In the genomic region with DNA sequence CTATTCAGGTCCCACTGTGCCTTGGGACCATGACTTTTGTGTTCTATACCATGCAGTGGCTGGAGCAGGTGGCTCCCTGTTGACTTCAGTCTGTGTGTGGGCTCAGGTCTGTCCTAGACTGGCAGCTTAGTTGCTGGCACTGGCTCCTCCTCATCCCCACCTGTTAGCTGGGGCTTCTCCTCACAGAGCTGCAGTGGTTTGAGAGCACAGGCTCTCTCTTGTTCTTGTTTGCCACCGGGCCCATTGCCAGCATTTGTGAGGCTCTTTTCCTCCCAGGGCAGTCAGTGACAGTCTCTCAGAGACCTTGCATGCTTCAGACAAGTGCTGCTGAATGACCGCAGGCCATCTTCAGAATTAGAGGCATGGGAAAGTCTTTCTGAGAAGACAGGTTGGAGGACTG, we compare ENCODE assay signal across 17 mouse cellular contexts. TPM values are rescaled to one million over a fixed set of nuclear protein-coding genes. Genes with fewer than 3 reads are reported as not detected.
DNase-seq lines count a peak whose midpoint lies in the region; TF ChIP-seq lines count a peak whose summit lies in the region.
"Had no signal": no experiment of that assay in that cellular context is flagged by ENCODE, and none has a peak within 500 bp of the region (broad histone marks: within the 10 kb centered on the region; RNA-seq: fewer than 3 reads in every experiment).

No protein-coding gene starts in this region.

- no peak for TF ChIP-seq CTCF in layer of hippocampus, adult 2 months (conservative IDR thresholded peaks at IDR 0.05)

- H3K4me3 ChIP-seq in layer of hippocampus, adult 2 months = no peak overlapping the region
- H3K4me3 ChIP-seq: embryonic facial prominence, embryonic 10.5 days; forebrain, embryonic 15.5 days; heart, adult 2 months; heart, embryonic 12.5 days; hindbrain, embryonic 10.5 days; hindbrain, embryonic 15.5 days had no signal

- peak in 1 of 2 experiments; percentile 32 for DNase-seq in layer of hippocampus, adult 2 months (ENCODE audit: low spot score in 2 of 2)
- no peak for DNase-seq in layer of hippocampus, postnatal 25 days (ENCODE audit: extremely low spot score in 1 of 2, low spot score in 1 of 2)
- DNase-seq in left cerebral cortex, postnatal 10 days (ENCODE audit: extremely low spot score in 1 of 2, low spot score in 2 of 2) = peak; percentile 28 to 65
- DNase-seq in left cerebral cortex, adult 9 months (ENCODE audit: low spot score in 2 of 2) = no peak
- peak; percentile 70 for DNase-seq in brain, adult 2 months (ENCODE audit: low read depth, low spot score)
- DNase-seq in telencephalon, adult 2 months (ENCODE audit: low read depth, low spot score) = peak; percentile 40
- DNase-seq: adrenal gland, adult 2 months; adrenal gland, postnatal 25 days; cerebellum, adult 2 months; gastrocnemius, postnatal 10 days; heart, adult 2 months had no signal

- intact Hi-C loops in left cerebral cortex, postnatal 10 days (cut with DNase I) = no loop called here

- H3K27ac ChIP-seq in layer of hippocampus, adult 2 months = peak overlapping the region; percentile 68
- H3K27ac ChIP-seq: embryonic facial prominence, embryonic 10.5 days; forebrain, embryonic 15.5 days; heart, adult 2 months; hindbrain, embryonic 10.5 days; hindbrain, embryonic 15.5 days had no signal

RNA-seq across cellular contexts. Expression of gene Hdhd3, which starts 10.6 kb away (rescaled TPM):
- total RNA-seq in layer of hippocampus, adult 2 months (2021) = 10 to 100 TPM in 1 of 2 experiments, 1 to 10 TPM in 1; 7.9 to 11.1 TPM
- 10 to 100 TPM in 1 of 2 experiments, 1 to 10 TPM in 1; 9.4 to 10.7 TPM for total RNA-seq in layer of hippocampus, postnatal 25 days (2021)
- 1 to 10 TPM; 8.3 to 8.4 TPM for total RNA-seq in left cerebral cortex, postnatal 10 days (2021)

RNA-seq across cellular contexts. Expression of gene Bspry, which starts 12.8 kb away (rescaled TPM):
- total RNA-seq in layer of hippocampus, adult 2 months (2021) = under 1 TPM; 0.64 to 0.69 TPM
- total RNA-seq in layer of hippocampus, postnatal 25 days (2021) = under 1 TPM; 0.20 to 0.38 TPM
- under 1 TPM; 0.32 to 0.45 TPM for total RNA-seq in left cerebral cortex, postnatal 10 days (2021)
- total RNA-seq: heart, postnatal 25 days had no signal

RNA-seq across cellular contexts. Expression of gene Wdr31, which starts 22.0 kb away (rescaled TPM):
- 1 to 10 TPM; 7.3 to 8.3 TPM for total RNA-seq in layer of hippocampus, adult 2 months (2021)
- 1 to 10 TPM; 6.7 to 8.5 TPM for total RNA-seq in layer of hippocampus, postnatal 25 days (2021)
- total RNA-seq in left cerebral cortex, postnatal 10 days (2021) = 10 to 100 TPM; 10.4 to 12.9 TPM

RNA-seq across cellular contexts. Expression of gene Alad, which starts 27.0 kb away (rescaled TPM):
- total RNA-seq in layer of hippocampus, adult 2 months (2021) = 10 to 100 TPM; 24.6 to 31.5 TPM
- 10 to 100 TPM; 25.8 to 28.9 TPM for total RNA-seq in layer of hippocampus, postnatal 25 days (2021)
- total RNA-seq in left cerebral cortex, postnatal 10 days (2021) = 10 to 100 TPM; 27.3 to 30.1 TPM

RNA-seq across cellular contexts. Expression of gene Pole3, which starts 32.2 kb away (rescaled TPM):
- 10 to 100 TPM; 28.0 to 28.5 TPM for total RNA-seq in layer of hippocampus, adult 2 months (2021)
- 10 to 100 TPM; 21.0 to 21.9 TPM for total RNA-seq in layer of hippocampus, postnatal 25 days (2021)
- 10 to 100 TPM; 26.2 to 27.1 TPM for total RNA-seq in left cerebral cortex, postnatal 10 days (2021)

Comparison
In these comparisons a context has a peak if more than half of its experiments do, and no peak if none do; other contexts are left out.
1. DNase-seq: peak in left cerebral cortex, postnatal 10 days (2 of 2), brain, adult 2 months (single experiment) and telencephalon, adult 2 months (single experiment); none in layer of hippocampus, postnatal 25 days (0 of 2) and left cerebral cortex, adult 9 months (0 of 2).